Mouse (Mus musculus): ENCODE data around the gene Olfr639. TPM values are rescaled to one million over a fixed set of nuclear protein-coding genes. Genes with fewer than 3 reads are reported as not detected.

Gene Olfr639
- polyA plus RNA-seq, 2 experiments: not detected

GRCm38 (mm10) chr7:104026978-104027377 is 9.9 kb upstream of the Olfr639 start:
- no peak for ATAC-seq (ENCODE audit: low FRiP score, low read depth)
- no peak for TF ChIP-seq POLR2A (IDR thresholded peaks at IDR 0.05; ENCODE audit: borderline replicate concordance, extremely low read depth, insufficient read depth, insufficient read length)
- no peak overlapping the region for H3K4me3 ChIP-seq (replicated peaks; ENCODE audit: low read length)
- H3K4me1 ChIP-seq (ENCODE audit: control insufficient read depth, insufficient read depth, low read length): no peaks in the 10 kb centered on the region
- H3K9ac ChIP-seq (ENCODE audit: low read depth, low read length, severe bottlenecking): no peak overlapping the region
- 74% methylated on average over 3 of the region's 3 CpGs for WGBS
- no peak overlapping the region for H3K4me2 ChIP-seq (replicated peaks; ENCODE audit: low read depth, low read length, severe bottlenecking)
- H3K27me3 ChIP-seq (ENCODE audit: control insufficient read depth, insufficient read depth, low read length): no peaks in the 10 kb centered on the region
- H3K36me3 ChIP-seq (ENCODE audit: control insufficient read depth, insufficient read depth, low read length): no peaks in the 10 kb centered on the region
- no peak overlapping the region for H3K27ac ChIP-seq (replicated peaks; ENCODE audit: low read depth, low read length)
- DNase-seq (ENCODE audit: low spot score): no peak
- no peaks in the 10 kb centered on the region for H3K9me3 ChIP-seq (ENCODE audit: control insufficient read depth, low read length)

- H3K27me3 ChIP-seq (ENCODE audit: control insufficient read depth, insufficient read depth, low read length): no peaks in the 10 kb centered on the region
- no peak within 1 kb of the TSS for H3K27ac ChIP-seq (replicated peaks; ENCODE audit: low read depth, low read length)
- ATAC-seq (ENCODE audit: low FRiP score, low read depth): no peak
- TF ChIP-seq POLR2A (IDR thresholded peaks at IDR 0.05; ENCODE audit: borderline replicate concordance, extremely low read depth, insufficient read depth, insufficient read length): no peak
- DNase-seq (ENCODE audit: low spot score): no peak
- no peaks in the 10 kb centered on the region for H3K36me3 ChIP-seq (ENCODE audit: control insufficient read depth, insufficient read depth, low read length)
- no peaks in the 10 kb centered on the region for H3K4me1 ChIP-seq (ENCODE audit: control insufficient read depth, insufficient read depth, low read length)
- H3K4me2 ChIP-seq (replicated peaks; ENCODE audit: low read depth, low read length, severe bottlenecking): no peak within 1 kb of the TSS
- no peak within 1 kb of the TSS for H3K9ac ChIP-seq (ENCODE audit: low read depth, low read length, severe bottlenecking)
- H3K4me3 ChIP-seq (replicated peaks; ENCODE audit: low read length): no peak within 1 kb of the TSS
- WGBS: 74% methylated on average over 6 of the region's 6 CpGs
- no peaks in the 10 kb centered on the region for H3K9me3 ChIP-seq (ENCODE audit: control insufficient read depth, low read length)
Measured at GRCm38 (mm10) chr7:104025473-104025872, 8.4 kb upstream of the Olfr639 start, which contains the start of gene Olfr640. Olfr640 (minus strand) TSS chr7:104025573.

GRCm38 (mm10) chr7:104021651-104022050 is 4.5 kb upstream of the Olfr639 start:
- no peak for ATAC-seq (ENCODE audit: low FRiP score, low read depth)
- WGBS: 90% methylated on average over 6 of the region's 6 CpGs
- no peak for DNase-seq (ENCODE audit: low spot score)
- Histone ChIP-seq H3K4me3 (replicated peaks; ENCODE audit: low read length) (no peak overlapping the region), H3K9me3 (ENCODE audit: control insufficient read depth, low read length) (no peaks in the 10 kb centered on the region), H3K9ac (ENCODE audit: low read depth, low read length, severe bottlenecking) (no peak overlapping the region), H3K27me3 (ENCODE audit: control insufficient read depth, insufficient read depth, low read length) (no peaks in the 10 kb centered on the region), H3K4me2 (replicated peaks; ENCODE audit: low read depth, low read length, severe bottlenecking) (no peak overlapping the region), H3K36me3 (ENCODE audit: control insufficient read depth, insufficient read depth, low read length) (no peaks in the 10 kb centered on the region), H3K27ac (replicated peaks; ENCODE audit: low read depth, low read length) (no peak overlapping the region), H3K4me1 (ENCODE audit: control insufficient read depth, insufficient read depth, low read length) (no peaks in the 10 kb centered on the region)
- TF ChIP-seq POLR2A (IDR thresholded peaks at IDR 0.05; ENCODE audit: borderline replicate concordance, extremely low read depth, insufficient read depth, insufficient read length): no peak

GRCm38 (mm10) chr7:104018953-104019352 is 1.9 kb upstream of the Olfr639 start:
- no peak for TF ChIP-seq POLR2A (IDR thresholded peaks at IDR 0.05; ENCODE audit: borderline replicate concordance, extremely low read depth, insufficient read depth, insufficient read length)
- 88% methylated on average over 1 of the region's 1 CpGs for WGBS

GRCm38 (mm10) chr7:103999124-103999523 is 18.0 kb downstream of the Olfr639 start:
- TF ChIP-seq POLR2A (IDR thresholded peaks at IDR 0.05; ENCODE audit: borderline replicate concordance, extremely low read depth, insufficient read depth, insufficient read length): no peak
- H3K9ac ChIP-seq (ENCODE audit: low read depth, low read length, severe bottlenecking): no peak overlapping the region
- ATAC-seq (ENCODE audit: low FRiP score, low read depth) (no peak), DNase-seq (ENCODE audit: low spot score) (no peak)
- no peak overlapping the region for H3K4me3 ChIP-seq (replicated peaks; ENCODE audit: low read length)
- H3K4me2 ChIP-seq (replicated peaks; ENCODE audit: low read depth, low read length, severe bottlenecking): no peak overlapping the region
- H3K27me3 ChIP-seq (ENCODE audit: control insufficient read depth, insufficient read depth, low read length): no peaks in the 10 kb centered on the region
- no peaks in the 10 kb centered on the region for H3K4me1 ChIP-seq (ENCODE audit: control insufficient read depth, insufficient read depth, low read length)
- H3K36me3 ChIP-seq (ENCODE audit: control insufficient read depth, insufficient read depth, low read length): no peaks in the 10 kb centered on the region
- H3K9me3 ChIP-seq (ENCODE audit: control insufficient read depth, low read length): no peaks in the 10 kb centered on the region
- H3K27ac ChIP-seq (replicated peaks; ENCODE audit: low read depth, low read length): no peak overlapping the region

More at GRCm38 (mm10) chr7:104018953-104019352, 1.9 kb upstream of the Olfr639 start:
- Histone ChIP-seq H3K9me3 (ENCODE audit: control insufficient read depth, low read length) (no peaks in the 10 kb centered on the region), H3K4me1 (ENCODE audit: control insufficient read depth, insufficient read depth, low read length) (no peaks in the 10 kb centered on the region), H3K36me3 (ENCODE audit: control insufficient read depth, insufficient read depth, low read length) (no peaks in the 10 kb centered on the region), H3K4me2 (replicated peaks; ENCODE audit: low read depth, low read length, severe bottlenecking) (no peak overlapping the region), H3K27me3 (ENCODE audit: control insufficient read depth, insufficient read depth, low read length) (no peaks in the 10 kb centered on the region), H3K4me3 (replicated peaks; ENCODE audit: low read length) (no peak overlapping the region), H3K9ac (ENCODE audit: low read depth, low read length, severe bottlenecking) (no peak overlapping the region), H3K27ac (replicated peaks; ENCODE audit: low read depth, low read length) (no peak overlapping the region)
- no peak for ATAC-seq (ENCODE audit: low FRiP score, low read depth)
- no peak for DNase-seq (ENCODE audit: low spot score)

GRCm38 (mm10) chr7:103998446-103998845 is 18.7 kb downstream of the Olfr639 start, which contains the start of gene Olfr638:
Olfr638 (plus strand) TSS chr7:103998746.
- ATAC-seq (ENCODE audit: low FRiP score, low read depth): no peak
- Histone ChIP-seq H3K4me3 (replicated peaks; ENCODE audit: low read length) (no peak within 1 kb of the TSS), H3K27me3 (ENCODE audit: control insufficient read depth, insufficient read depth, low read length) (no peaks in the 10 kb centered on the region), H3K9me3 (ENCODE audit: control insufficient read depth, low read length) (no peaks in the 10 kb centered on the region), H3K4me1 (ENCODE audit: control insufficient read depth, insufficient read depth, low read length) (no peaks in the 10 kb centered on the region), H3K9ac (ENCODE audit: low read depth, low read length, severe bottlenecking) (no peak within 1 kb of the TSS), H3K4me2 (replicated peaks; ENCODE audit: low read depth, low read length, severe bottlenecking) (no peak within 1 kb of the TSS), H3K27ac (replicated peaks; ENCODE audit: low read depth, low read length) (no peak within 1 kb of the TSS), H3K36me3 (ENCODE audit: control insufficient read depth, insufficient read depth, low read length) (no peaks in the 10 kb centered on the region)
- TF ChIP-seq POLR2A (IDR thresholded peaks at IDR 0.05; ENCODE audit: borderline replicate concordance, extremely low read depth, insufficient read depth, insufficient read length): no peak
- DNase-seq (ENCODE audit: low spot score): no peak

Data from limb, embryonic 14.5 days (tissue).